Mouse (Mus musculus): ENCODE measurements at regions not wholly inside any gene's neighbourhood (a gene's known extent, or its start where the extent isn't known, plus 50 kb on each side); places are given as distances from the start of the nearest gene placed in this dataset.

DNA sequence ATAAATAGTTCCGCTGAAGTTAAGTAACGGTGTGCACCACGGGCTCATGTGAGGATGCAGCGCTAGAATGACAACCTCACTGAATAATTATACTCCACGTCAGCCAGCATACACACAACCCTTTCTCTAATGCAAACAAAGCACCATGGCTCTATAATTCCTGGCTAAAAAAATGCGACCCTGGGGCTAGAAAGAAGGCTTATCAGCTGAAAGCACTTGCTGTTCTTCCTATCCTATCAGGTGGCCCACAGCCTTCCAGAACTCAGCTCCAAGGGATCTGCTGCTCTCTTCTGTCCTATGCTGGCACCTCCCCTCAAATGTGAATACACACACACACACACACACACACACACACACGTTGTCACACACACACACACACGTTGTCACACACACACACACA, 350.9 kb downstream of the Med10 start:
- no peaks in the 10 kb centered on the region for H3K9me3 ChIP-seq (ENCODE audit: low read length)
- no peak for TF ChIP-seq POU5F1 (IDR thresholded peaks at IDR 0.05; ENCODE audit: borderline replicate concordance, low read length)
- TF ChIP-seq CTCF (conservative IDR thresholded peaks at IDR 0.05; ENCODE audit: low read length) = no peak
- TF ChIP-seq NANOG (IDR thresholded peaks at IDR 0.05; ENCODE audit: borderline replicate concordance, low read length) = no peak
- H3K27me3 ChIP-seq (ENCODE audit: insufficient read depth, low read length) = no peaks in the 10 kb centered on the region
- no peaks in the 10 kb centered on the region for H3K4me1 ChIP-seq (replicated peaks; ENCODE audit: low read depth, low read length)
- no peak overlapping the region for H3K4me3 ChIP-seq (replicated peaks; ENCODE audit: low read length)
- H3K36me3 ChIP-seq (ENCODE audit: insufficient read depth, low read length) = no peaks in the 10 kb centered on the region

DNA sequence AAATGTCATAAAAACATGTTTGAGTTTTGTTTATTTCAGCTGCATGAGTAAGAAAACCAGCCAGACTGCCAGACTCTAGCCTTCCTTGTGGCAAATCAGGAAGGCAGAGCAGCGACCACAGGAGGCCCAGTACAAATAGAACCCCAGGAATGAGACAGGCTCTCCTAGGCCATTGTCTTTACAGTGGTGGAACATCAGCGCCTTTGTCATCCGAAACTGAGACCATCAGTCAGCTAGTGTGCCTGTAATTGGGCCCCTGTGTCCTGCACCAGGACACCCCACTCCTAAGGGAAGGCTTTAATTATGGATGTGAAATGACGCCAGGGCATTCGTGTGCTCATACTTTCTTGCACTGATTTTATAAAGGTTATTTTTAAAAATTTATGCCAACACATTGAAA, 353.4 kb downstream of the Med10 start:
- no peaks in the 10 kb centered on the region for H3K36me3 ChIP-seq (ENCODE audit: insufficient read depth, low read length)
- no peak for TF ChIP-seq POU5F1 (IDR thresholded peaks at IDR 0.05; ENCODE audit: borderline replicate concordance, low read length)
- TF ChIP-seq NANOG (IDR thresholded peaks at IDR 0.05; ENCODE audit: borderline replicate concordance, low read length) = peak; percentile 96
- no peak for TF ChIP-seq CTCF (conservative IDR thresholded peaks at IDR 0.05; ENCODE audit: low read length)
- H3K4me1 ChIP-seq (replicated peaks; ENCODE audit: low read depth, low read length) = no peaks in the 10 kb centered on the region
- H3K9me3 ChIP-seq (ENCODE audit: low read length) = no peaks in the 10 kb centered on the region
- no peak overlapping the region for H3K4me3 ChIP-seq (replicated peaks; ENCODE audit: low read length)
- H3K27me3 ChIP-seq (ENCODE audit: insufficient read depth, low read length) = no peaks in the 10 kb centered on the region

DNA sequence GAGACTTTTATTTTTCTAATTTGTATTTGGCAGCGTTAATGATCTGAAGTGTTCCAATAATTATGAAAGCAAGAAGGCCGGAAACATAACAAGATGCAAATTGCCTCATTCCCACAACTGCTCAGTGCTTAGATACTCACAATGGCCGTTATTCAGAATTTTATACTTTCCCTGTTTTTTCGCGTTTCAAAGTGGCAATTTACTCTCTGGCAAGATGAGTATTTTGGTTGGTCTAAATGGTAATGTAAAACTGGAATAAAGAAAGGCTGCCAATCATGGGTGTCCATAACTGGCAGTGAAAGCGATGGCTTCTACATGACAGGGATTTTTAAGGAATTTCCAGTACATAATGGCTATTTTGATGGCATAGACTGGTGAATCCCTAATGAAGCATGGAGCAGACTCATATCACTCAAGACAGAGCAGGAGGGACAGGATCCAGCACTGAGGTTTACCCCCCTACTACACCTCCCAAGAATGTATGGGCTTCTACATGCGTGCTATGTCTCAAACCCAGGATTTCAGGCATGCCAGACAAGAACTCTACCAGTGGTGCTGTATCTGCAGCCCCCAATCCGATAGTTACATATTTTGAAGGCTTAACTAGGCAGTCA, 354.9 kb downstream of the Med10 start:
- H3K27me3 ChIP-seq (ENCODE audit: insufficient read depth, low read length) = no peaks in the 10 kb centered on the region
- H3K36me3 ChIP-seq (ENCODE audit: insufficient read depth, low read length) = no peaks in the 10 kb centered on the region

DNA sequence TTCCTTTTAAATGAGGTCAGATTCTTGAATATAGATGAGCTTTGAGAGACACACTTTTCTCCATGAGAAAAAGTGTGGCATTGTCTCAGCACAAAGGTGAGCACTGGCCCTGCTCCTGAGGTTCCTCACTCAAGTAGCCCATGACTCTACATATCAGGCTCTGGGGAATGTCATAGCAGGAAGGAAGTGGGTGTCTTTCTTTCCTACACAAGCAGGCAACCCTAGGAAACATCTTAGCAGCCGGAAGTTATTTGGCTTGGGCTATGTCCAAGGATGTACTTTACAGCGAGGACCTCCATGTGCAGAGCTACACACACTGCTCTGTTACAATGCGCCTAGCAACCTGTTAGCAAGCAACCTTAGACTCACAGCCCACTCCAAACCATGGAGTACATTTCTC, 356.9 kb downstream of the Med10 start:
- no peaks in the 10 kb centered on the region for H3K36me3 ChIP-seq (ENCODE audit: insufficient read depth, low read length)
- no peak overlapping the region for H3K4me3 ChIP-seq (replicated peaks; ENCODE audit: low read length)
- H3K4me1 ChIP-seq (replicated peaks; ENCODE audit: low read depth, low read length) = no peaks in the 10 kb centered on the region
- TF ChIP-seq POU5F1 (IDR thresholded peaks at IDR 0.05; ENCODE audit: borderline replicate concordance, low read length) (no peak), NANOG (IDR thresholded peaks at IDR 0.05; ENCODE audit: borderline replicate concordance, low read length) (no peak), CTCF (conservative IDR thresholded peaks at IDR 0.05; ENCODE audit: low read length) (no peak)
- no peaks in the 10 kb centered on the region for H3K9me3 ChIP-seq (ENCODE audit: low read length)
- H3K27me3 ChIP-seq (ENCODE audit: insufficient read depth, low read length) = no peaks in the 10 kb centered on the region

More for the DNA sequence above, 354.9 kb downstream of the Med10 start:
- TF ChIP-seq NANOG (IDR thresholded peaks at IDR 0.05; ENCODE audit: borderline replicate concordance, low read length) (no peak), CTCF (conservative IDR thresholded peaks at IDR 0.05; ENCODE audit: low read length) (no peak), POU5F1 (IDR thresholded peaks at IDR 0.05; ENCODE audit: borderline replicate concordance, low read length) (no peak)
- no peaks in the 10 kb centered on the region for H3K4me1 ChIP-seq (replicated peaks; ENCODE audit: low read depth, low read length)
- H3K4me3 ChIP-seq (replicated peaks; ENCODE audit: low read length) = no peak overlapping the region
- no peaks in the 10 kb centered on the region for H3K9me3 ChIP-seq (ENCODE audit: low read length)

DNA sequence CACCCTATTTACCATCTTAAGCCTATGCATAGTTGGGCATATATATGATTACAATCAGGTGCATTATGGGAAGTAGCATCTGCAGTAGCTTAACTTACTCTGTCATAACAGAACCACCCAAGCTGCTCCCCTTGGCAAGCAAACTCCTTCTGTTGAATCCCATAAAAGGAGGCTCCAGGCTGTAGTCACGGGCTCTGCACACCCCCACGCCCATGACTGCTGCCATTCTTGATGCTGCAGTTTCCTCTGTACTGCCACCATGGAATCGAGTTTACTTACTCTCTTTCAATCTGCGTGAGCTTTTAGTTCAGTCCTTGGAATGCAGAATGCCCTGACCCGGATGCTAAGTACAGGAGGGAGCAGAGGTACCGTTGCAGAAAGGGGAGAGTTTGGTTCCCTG, 357.4 kb downstream of the Med10 start:
- Histone ChIP-seq H3K36me3 (ENCODE audit: insufficient read depth, low read length) (no peaks in the 10 kb centered on the region), H3K4me3 (replicated peaks; ENCODE audit: low read length) (no peak overlapping the region), H3K9me3 (ENCODE audit: low read length) (0 out of 2 replicates have a peak, but pooled peaks cover 3% of the 10 kb centered on the region), H3K27me3 (ENCODE audit: insufficient read depth, low read length) (no peaks in the 10 kb centered on the region), H3K4me1 (replicated peaks; ENCODE audit: low read depth, low read length) (no peaks in the 10 kb centered on the region)
- no peak for TF ChIP-seq NANOG (IDR thresholded peaks at IDR 0.05; ENCODE audit: borderline replicate concordance, low read length)
- TF ChIP-seq CTCF (conservative IDR thresholded peaks at IDR 0.05; ENCODE audit: low read length) = no peak
- no peak for TF ChIP-seq POU5F1 (IDR thresholded peaks at IDR 0.05; ENCODE audit: borderline replicate concordance, low read length)

DNA sequence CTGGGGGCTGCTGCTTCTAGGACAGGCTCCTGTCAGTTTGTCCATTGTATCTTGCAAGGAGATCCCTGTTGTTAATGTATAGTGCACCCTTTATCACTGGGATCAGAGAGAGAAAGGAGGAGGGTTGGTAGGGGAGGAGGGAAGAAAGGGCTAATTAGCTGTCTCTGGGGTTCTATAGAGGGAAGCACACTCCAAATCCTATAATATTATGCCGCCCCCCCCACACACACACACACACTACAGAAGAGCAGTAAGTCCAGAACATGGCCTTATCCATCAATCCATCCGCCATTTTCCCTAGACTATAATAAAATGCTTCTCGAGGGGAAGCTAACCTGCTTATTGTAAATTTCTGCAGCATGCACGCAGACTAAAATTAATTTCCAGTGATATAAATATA, 359.9 kb downstream of the Med10 start:
- no peaks in the 10 kb centered on the region for H3K27me3 ChIP-seq (ENCODE audit: insufficient read depth, low read length)
- TF ChIP-seq CTCF (conservative IDR thresholded peaks at IDR 0.05; ENCODE audit: low read length) (no peak), POU5F1 (IDR thresholded peaks at IDR 0.05; ENCODE audit: borderline replicate concordance, low read length) (no peak), NANOG (IDR thresholded peaks at IDR 0.05; ENCODE audit: borderline replicate concordance, low read length) (no peak)
- H3K36me3 ChIP-seq (ENCODE audit: insufficient read depth, low read length) = no peaks in the 10 kb centered on the region
- no peak overlapping the region for H3K4me3 ChIP-seq (replicated peaks; ENCODE audit: low read length)
- H3K4me1 ChIP-seq (replicated peaks; ENCODE audit: low read depth, low read length) = no peaks in the 10 kb centered on the region
- 0 out of 2 replicates have a peak, but pooled peaks cover 3% of the 10 kb centered on the region for H3K9me3 ChIP-seq (ENCODE audit: low read length)

DNA sequence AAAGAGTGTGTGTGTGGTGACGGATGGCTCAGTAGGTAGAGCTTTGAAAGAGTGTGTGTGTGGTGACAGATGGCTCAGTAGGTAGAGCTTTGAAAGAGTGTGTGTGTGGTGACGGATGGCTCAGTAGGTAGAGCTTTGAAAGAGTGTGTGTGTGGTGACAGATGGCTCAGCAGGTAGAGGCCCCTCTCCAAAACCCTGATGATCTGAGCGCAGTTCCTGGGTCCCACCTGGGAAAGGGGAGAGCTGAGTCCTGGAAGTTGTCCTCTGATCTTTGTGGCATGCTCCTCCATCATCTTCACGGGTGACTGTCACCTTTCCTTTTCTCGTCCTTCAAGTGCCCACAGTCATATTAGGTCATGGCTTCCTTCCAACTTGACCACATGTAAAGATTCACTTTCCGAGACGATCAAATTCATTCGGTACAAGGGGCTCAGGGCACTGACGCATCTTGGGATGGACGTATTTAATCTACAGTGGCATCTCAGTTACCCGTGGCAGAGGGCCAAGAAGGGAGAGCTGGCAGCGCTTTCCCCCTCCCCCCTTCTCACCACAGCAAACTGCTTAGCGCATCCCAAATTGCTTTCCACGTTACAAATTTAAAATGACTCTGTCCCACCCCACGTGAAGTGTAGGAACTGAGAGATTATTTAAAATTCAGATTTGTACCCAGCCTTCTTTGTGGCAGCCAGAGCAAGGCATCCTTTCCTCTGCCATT, 363.5 kb downstream of the Med10 start:
- H3K4me1 ChIP-seq (replicated peaks; ENCODE audit: low read depth, low read length) = no peaks in the 10 kb centered on the region
- TF ChIP-seq NANOG (IDR thresholded peaks at IDR 0.05; ENCODE audit: borderline replicate concordance, low read length) (no peak), CTCF (conservative IDR thresholded peaks at IDR 0.05; ENCODE audit: low read length) (no peak), POU5F1 (IDR thresholded peaks at IDR 0.05; ENCODE audit: borderline replicate concordance, low read length) (no peak)
- no peaks in the 10 kb centered on the region for H3K36me3 ChIP-seq (ENCODE audit: insufficient read depth, low read length)
- no peaks in the 10 kb centered on the region for H3K27me3 ChIP-seq (ENCODE audit: insufficient read depth, low read length)
- 0 out of 2 replicates have a peak, but pooled peaks cover 3% of the 10 kb centered on the region for H3K9me3 ChIP-seq (ENCODE audit: low read length)
- no peak overlapping the region for H3K4me3 ChIP-seq (replicated peaks; ENCODE audit: low read length)

DNA sequence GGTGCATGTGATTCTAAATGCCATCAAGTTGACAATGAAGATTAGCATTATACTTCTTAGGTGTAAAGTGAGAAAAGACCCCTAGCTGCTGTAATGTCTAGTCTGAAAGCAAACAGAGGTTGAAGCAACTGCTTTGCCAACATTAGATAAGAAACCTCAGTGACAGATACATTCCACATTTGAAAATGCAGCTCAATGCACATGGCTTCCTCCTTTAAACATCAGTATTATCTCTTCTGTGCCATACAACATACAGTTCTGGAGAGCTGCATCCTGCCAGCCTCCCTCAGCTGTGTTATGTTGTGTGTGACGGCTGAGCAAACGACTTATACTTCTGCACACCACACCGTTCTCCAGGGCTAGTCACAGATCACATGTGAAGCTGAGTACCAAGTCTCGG, 365.6 kb downstream of the Med10 start:
- no peaks in the 10 kb centered on the region for H3K4me1 ChIP-seq (replicated peaks; ENCODE audit: low read depth, low read length)
- H3K36me3 ChIP-seq (ENCODE audit: insufficient read depth, low read length) = no peaks in the 10 kb centered on the region
- no peak for TF ChIP-seq NANOG (IDR thresholded peaks at IDR 0.05; ENCODE audit: borderline replicate concordance, low read length)
- TF ChIP-seq CTCF (conservative IDR thresholded peaks at IDR 0.05; ENCODE audit: low read length) = no peak
- TF ChIP-seq POU5F1 (IDR thresholded peaks at IDR 0.05; ENCODE audit: borderline replicate concordance, low read length) = no peak
- no peak overlapping the region for H3K4me3 ChIP-seq (replicated peaks; ENCODE audit: low read length)
- H3K9me3 ChIP-seq (ENCODE audit: low read length) = 0 out of 2 replicates have a peak, but pooled peaks cover 3% of the 10 kb centered on the region
- H3K27me3 ChIP-seq (ENCODE audit: insufficient read depth, low read length) = no peaks in the 10 kb centered on the region

Data from E14TG2a.4 (cell line).